Mouse (Mus musculus): ENCODE measurements around the gene Gm7694. TPM values are rescaled to one million over a fixed set of nuclear protein-coding genes. Genes with fewer than 3 reads are reported as not detected.

The Gm7694 gene
- 6.9 and 11.7 TPM in 2 replicates for total RNA-seq (2021)
- long read RNA-seq, partial matches to known transcripts, result 0 of 2 reads
- long read RNA-seq, other reads (novel, unspliced or antisense), result 2 of 2 reads

DNA sequence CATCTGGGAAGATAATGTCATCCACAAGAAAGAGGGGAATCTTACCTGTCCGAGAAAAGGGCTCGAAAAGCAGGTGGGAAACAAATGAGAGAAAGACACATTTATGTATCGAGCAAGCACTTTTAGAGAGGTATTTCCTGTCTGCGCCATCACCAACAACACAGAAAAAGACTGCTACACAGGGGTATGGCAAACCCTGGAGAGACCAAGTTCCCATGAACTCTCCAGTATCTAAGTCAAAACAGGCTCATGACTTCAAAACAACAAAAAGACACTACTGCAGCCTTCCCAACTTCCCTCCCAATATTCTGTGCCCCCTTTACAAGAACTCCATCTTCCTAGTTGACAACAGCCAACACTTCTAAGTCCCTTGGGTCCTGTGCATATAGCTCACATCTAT lies at the start of gene Gm7694:
Gene Gm7694 (minus strand): TSS at position 101 of the 400 bp plus-strand sequence.
- no peak for DNase-seq

DNA sequence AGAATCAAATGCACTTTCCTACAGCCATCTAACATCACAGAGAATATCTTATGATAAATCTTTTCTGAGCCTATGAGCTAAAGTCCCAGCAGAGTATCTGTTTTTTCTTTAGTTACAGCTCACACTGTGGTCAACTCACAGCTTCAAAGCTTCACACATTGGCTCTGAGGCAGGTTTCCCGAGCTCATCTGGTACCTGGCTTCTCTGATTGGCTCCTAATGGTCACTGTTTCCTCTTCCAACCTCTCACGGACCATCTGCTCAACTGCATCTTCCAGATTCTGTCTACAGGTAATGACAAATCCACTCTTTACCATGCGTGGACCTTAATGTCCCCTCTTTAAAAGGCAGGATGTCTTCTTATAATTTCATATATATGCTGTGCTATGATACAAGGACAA lies 47.2 kb upstream of the Gm7694 start:
- DNase-seq, result no peak

DNA sequence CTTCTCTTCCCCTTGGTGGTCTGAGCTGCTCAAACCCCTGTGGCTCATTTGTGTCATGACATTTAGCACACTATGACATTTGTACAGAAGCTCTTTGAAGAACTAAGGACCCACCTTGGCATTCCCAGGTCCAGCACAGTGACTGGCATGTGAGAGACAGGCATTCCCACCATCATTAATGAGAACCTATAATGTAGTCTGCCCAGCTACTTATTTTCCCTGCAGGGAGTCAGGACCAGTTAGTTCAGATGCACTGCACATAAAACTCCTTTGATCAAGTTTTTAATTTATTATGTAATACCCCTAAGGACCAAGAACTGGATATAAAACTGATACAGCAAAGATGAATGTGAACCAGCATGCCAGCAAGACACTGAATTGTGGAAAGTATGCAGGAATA lies 44.9 kb upstream of the Gm7694 start:
- DNase-seq, result no peak

DNA sequence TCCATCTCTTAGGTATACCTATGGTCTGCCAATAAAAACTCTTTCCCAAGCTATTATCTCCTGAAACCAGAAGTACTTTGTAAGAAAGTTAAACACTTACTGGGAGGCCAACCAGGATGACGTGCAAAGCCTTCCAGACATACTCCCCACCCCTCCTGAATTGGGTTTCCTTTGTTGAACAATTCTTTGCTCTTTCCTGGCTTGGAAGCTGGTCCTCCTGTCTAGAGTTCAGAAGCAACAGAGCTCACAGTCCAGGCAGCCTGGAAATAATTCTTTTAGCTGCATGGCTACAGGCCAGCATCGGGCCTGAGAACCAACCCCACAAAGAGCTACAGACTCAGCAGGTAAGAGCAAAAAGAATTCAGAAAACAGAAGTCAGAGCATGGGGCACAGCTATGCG lies 40.1 kb upstream of the Gm7694 start:
- no peak for DNase-seq

DNA sequence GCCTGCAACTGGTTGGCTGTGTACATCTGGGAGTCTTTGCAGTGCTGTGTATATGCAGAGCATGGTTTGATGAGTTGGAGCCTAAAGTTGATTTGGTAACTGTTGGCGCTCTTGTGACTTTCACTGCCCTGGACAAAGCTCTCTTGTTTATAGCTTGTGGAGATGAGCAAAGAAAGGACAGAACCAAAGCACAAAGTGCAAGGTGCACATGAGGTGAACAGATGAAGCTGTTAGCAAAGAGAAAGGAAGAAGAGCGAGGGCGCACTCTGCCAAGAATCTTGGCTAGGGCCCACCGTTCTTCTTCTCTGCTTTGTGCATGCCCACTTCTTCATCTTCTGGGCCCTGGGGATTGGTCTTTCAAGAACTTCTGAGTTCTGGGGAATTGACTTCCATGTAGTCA lies 37.8 kb upstream of the Gm7694 start:
- DNase-seq, result no peak

DNA sequence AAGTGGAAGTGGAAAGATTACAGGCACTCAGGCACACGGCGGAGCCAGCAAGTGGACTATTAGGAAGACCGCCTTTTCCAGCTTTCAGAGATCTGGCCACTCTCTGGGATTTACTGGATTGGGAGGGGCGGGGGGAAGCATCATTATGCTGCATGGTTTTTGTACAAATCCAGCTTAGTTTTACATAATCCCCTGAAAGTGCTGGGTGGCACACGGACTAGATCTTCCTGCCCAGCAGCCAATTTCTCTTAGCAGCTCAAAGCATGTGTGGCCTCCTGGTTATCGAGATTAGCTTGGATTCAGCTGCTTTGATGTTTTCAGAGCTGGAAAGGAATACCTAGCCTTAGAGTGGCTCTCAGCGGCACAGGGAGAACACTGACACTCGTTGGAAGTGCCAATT lies 36.9 kb upstream of the Gm7694 start:
- no peak for DNase-seq

DNA sequence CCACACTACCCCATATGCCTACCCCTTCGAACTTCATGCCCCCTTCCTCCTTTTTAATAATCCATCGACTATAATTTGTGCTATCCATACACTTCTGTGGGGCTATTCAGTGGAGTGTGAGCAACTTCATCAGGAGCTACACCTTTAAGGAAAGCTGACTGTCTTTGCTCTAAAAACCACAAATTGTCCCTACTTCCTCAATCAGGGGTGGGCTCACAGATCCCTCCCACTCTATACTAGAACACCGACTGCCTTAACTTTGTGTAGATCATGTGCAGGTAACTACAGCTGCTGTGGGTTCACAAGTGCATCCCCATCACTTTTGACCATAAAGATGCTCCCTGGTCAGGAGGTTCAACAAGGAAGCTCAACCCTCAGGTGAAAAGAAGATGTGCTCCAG lies 33.8 kb upstream of the Gm7694 start:
- no peak for DNase-seq

DNA sequence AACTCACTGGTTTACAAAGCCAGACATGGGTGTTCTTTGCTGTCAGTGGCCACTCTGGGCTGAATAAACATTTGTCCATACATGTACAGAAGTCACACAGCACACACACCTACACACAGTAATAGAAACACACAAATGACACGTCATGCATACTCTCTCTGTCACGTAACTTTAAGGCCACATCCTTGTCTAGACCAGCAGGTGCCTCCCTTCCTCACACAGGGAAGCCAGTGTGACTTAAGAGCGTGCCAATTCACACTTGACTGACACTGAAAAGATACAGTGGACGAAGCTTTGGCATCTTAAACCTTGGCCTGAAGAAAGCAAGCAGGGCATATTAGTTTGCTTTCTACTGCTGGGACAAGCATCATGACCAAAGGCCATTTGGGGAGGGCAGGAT lies 26.6 kb upstream of the Gm7694 start:
- DNase-seq, result no peak

DNA sequence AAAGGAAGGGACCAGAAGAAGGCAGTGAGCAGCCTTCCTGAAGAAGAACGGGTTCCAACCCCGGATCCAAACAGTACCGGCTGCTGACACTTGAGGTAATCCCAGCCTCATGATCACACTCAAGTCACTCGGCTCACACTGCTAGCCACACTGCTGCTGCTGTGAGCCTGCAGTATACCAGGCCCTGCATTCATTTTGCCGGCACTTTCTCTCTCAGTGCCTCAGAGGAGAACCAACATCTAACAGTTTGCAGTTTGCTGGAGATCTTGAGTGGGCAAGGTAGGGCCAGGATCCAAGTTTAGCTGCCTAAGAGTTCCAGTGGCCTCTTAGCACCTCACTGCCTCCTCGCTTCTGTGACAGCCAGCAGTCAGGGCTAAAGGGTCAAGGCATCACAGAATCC lies 25.8 kb upstream of the Gm7694 start:
- DNase-seq, result no peak

DNA sequence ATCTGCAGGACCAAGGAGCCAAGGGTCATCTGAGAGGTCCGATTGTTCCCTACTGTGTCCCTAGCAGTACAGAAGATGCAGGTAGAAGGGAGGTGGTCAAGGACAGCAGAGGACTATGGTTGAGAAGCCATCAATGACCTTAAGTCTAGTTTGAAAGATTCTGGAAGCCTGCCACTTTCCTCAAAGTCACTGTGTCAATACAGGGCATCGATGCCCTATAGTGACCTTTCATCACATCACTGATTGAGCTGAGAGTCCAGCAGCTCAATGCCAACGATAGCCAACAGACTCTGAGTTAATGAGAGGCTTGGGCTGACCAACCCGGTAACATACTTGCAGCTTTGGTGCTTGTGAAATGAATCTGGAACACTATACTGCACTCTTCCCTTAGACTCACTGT lies 19.1 kb upstream of the Gm7694 start:
- no peak for DNase-seq

DNA sequence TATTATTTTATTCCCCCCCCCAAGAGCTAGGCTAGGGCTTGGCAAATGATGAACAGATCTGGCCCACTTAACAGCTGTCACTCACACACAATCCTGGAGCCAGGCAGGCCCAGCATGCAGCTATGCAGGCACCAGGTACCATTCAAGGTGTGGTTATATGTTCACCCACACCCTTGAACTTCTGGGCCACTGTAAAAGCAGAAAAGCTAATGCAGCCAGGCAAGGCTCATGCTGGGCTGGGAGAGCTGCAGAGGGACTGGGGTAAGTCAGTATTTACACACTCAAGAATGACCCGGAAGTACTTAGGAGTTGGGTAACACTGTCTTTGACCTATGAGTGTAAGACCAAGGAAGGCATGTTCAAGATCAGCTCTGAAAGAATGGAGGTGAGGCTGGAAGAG lies 18.2 kb upstream of the Gm7694 start:
- no peak for DNase-seq

DNA sequence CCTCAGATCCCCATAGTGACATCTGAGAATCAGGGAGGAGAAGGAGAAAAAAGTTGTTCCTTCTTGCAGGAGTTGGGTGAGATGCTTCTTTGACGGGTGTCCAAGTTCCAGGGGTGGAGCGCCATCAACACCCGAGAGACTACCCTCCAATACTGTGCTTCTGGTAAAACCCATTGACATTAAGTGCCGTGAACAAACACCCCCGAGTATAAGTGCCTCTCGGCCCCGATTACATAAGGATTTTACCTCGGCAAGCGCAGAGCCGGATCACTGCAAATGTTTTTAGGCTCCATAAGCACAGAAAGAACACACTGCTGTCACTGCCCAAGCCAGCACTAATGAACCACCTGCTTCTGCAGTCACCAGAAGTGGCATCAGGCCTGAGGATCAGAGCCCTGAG lies 16.9 kb upstream of the Gm7694 start:
- no peak for DNase-seq

DNA sequence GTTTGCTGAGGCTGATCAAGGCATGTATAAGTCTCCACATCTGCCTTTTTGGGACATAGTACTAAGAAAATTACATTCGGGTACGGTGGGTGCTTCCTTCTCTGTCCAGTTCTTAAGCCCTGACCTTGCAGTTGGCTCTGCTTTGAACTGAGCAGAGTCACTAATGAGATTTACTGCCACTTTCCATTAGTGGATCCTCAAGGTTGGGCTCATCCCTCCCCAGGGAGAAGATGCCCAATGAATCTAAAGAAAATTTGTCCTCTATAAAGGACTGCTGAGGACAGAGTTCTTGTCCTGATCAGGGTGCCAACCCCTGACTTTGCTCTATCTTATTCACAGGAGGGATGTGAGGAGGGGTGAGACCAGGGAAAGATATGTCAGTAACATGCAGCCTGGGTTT lies 15.9 kb upstream of the Gm7694 start:
- no peak for DNase-seq

DNA sequence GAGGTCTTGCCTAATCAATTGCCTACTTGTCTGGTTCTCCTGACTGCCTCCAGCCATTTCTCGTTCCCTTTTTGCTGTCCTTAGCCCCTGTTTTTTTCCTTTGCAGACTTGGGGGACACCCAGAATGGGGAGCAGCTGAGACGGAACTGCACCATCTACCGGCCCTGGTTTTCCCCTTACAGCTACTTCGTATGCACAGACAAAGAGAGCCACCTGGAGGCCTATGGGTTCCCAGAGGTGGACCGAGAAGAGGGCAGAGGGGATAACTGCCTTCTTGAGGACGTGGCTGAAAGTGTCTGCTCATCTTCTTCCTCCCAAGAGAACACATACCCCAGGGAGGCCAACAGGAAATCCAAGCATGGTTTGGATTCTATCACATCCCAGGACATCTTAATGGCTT lies 5.3 kb upstream of the Gm7694 start:
- no peak for DNase-seq

DNA sequence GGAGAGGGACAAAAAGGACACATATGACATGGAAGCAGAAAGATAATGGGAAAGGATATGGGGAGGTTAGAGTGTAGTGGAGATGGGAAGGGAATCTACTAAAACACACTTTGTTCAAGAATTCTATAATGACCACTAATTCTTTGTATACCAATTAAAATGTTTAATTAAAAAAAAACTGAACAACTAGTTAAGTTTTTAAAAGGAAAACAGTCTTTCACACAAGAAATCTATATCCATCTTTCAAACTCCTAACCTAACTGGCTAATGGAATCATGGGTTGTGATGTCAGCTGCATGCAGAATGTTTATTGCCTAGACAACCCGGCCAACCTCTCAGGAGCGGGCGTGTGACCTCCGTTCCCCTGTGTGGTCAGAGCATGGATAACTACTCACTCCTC lies 2.4 kb upstream of the Gm7694 start, which contains the start of gene Spata46:
Gene Spata46 (plus strand): TSS at position 301 of the 400 bp plus-strand sequence.
- DNase-seq, result no peak

DNA sequence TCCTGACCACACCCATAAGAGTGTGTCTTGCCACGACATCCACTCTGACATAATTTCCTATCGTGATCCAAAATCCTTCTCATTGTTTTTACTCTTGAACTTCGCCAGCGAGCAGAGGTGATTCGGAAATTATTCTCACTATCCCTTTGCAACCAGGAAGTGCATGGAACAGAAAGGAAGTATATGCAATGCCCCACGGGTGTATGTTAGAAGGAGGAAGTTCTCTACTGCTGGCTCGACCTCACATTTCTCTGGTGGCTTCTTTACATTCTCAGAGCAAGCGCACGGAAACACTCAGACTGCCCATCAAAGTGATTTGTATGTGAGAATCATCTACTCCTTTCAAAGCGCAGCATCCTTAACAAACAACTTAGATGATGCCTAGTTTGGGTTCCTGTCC lies 1.1 kb downstream of the Gm7694 start:
- no peak for DNase-seq

DNA sequence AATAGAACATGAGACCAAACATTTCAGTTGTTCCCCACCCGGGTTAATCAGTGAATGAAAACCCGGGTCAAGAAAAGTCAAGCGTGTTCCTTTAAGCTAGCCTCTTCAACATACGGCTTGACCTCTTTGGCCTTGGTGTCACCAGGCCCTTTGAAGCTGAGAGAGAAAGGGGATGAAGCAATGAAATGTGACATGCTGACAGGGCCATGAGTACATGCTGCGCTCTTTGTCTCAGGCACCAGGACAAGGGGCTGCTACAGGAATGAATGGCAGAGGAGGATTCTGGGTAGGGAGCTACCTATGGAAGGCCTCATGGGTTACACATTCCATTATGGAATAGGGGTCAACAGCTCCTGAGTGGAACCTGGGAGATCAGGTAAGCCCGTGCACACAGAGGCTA lies 3.0 kb downstream of the Gm7694 start:
- no peak for DNase-seq

DNA sequence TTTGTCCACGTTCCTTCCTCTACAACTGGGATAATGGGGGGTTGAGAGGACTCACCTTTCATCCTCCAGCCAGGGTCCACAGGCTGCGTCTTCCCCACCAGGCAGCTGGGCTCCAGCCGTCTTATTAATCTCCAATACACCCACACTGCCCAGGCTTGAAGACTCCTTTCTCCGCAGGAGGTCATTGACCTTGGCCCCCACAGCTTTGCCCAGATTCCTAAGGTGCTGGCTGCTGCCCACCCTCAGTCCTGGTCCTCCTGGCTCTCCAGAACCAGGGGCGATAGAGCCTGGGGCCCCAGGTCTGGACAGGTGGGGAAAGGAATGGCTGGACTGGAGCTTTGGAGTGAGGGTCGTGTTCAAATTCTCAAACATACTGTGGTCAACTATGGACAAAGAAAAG lies 3.7 kb downstream of the Gm7694 start:
- no peak for DNase-seq

DNA sequence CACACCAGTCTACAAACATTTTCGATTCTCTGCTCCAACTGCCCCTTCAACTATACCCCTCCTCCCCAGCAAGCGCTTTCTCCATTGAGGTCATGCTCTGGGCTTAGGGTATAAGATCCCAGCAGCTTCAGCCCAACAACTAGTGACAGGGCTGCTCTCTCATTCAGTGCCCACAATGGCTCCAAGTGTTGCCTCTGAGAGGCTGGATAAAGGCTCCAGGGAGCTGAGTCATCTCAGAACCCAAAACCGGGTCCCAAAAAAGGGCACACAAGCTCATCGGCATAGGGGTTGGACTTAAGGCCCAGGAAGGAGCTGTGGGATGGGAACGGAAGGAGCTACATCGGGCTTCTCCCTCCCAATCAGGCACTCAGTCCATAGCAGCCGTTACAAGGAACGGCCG lies 4.4 kb downstream of the Gm7694 start:
- no peak for DNase-seq

DNA sequence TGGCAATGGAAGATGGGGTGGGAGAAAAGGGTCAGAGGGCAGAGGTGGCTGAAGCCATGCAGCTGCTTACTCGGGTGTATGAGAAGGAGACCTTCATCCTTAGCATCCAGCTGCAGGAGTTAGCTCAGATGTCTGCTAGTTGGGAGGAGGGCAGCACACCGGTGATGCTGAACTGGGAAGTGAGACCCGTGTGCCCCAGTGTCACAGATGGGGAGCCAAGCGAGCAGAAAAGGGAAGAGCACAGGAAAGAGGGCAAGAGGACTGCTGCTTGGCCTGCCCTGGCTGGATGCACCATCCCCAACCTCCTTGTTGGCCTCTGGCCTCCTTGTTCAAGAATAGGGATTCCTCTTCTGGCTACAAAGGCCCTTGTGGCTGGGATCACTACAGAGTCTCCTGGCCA lies 6.6 kb downstream of the Gm7694 start:
- DNase-seq, result no peak

DNA sequence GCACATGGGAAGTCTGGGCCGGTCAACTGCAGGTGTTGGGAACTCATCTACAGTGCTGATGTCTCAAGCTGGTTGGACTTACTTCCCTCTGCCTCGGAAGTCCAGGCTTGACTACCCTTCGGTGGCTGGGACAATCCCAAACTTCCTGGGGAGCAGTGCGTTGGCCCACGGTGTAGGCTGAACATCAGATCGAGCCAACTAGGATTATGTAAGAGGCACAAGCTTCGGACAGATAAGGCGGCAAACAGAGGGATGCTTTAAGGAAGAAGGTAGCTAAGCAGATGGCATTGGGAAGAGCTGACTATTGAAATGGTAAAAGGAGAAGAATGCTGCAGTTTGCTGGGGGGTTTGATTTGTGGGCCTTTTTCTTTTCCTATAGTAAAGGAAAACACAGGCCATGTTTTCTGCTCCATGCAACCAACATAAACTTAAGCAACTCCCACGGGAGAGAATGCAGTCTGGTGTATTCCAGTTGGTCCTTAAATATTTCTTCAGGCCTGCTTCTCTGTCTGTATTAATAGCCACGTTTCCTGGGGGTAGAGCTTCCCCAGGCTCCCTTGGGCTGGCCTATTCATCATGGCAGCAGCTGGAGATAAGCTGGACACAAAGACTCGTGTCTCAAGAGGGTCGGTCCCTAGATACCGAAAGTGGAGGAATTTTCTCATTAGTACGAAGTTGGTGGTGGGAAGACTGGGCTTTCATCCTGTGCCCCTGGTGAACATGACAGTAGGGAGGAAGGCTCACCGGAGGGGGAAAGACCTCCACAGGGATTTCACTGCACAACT lies 11.2 kb downstream of the Gm7694 start:
- no peak for DNase-seq

DNA sequence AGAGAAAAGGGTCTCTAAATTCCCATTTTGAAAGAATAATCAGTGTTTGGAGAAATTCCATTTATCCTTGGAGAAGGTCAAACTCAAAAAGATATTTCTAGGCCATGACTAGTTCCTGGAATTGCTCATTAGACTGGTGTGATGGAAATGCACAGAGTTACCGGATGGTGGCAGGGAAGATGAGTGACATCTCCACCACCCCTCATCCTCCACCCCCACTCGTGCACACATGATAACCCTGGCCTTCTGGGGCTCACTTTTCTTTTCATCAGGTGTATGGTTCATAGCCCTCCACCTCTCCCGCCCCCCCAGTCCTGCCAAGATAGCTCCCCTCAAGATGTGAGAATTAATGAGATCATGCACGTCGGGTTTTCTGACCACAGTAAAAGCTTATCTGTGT lies 12.9 kb downstream of the Gm7694 start:
- no peak for DNase-seq

DNA sequence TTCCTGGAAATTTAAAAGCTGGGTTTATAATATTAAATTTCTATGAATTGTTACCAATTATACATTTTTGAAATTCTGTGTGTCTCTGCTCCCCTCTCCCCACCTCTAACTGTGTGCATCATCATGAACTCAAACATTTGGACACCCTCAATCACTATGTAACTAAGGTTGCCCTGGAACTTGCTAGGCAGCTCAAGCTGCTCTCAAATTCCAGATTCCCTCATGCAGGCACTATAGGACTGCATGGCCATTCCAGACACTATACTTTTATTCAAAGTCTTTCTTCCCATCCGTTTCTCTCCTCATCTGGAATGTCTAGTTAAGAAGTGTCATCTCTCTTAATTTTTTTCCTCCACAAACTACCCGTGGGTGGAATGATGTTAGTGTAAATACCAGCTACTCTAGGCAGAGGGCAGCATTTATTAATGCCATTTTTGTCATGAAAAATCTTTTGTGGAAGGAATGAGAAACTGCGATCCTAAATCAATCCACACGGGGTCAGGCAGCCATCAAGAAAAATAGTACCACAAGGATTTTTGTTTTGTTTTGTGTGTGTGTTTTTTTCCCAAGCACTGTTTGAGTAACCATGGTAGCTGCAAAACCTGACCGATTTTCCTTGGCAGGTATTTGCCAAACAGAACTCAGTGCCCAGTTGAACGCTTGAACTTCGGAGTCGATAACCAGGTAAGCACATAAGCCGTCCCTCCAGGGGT lies 13.7 kb downstream of the Gm7694 start:
- DNase-seq, result no peak
